Mouse (Mus musculus): ENCODE measurements around the gene E030018B13Rik. TPM values are rescaled to one million over a fixed set of nuclear protein-coding genes. Genes with fewer than 3 reads are reported as not detected.

E030018B13Rik gene
- total and polyA plus RNA-seq, 2 experiments from 2014 or later, result 0.15 TPM; not detected in 1

- DNase-seq (ENCODE audit: low spot score), result no peak
- ATAC-seq (ENCODE audit: insufficient read depth, low read depth), result no peak
- Histone ChIP-seq H3K4me2 (ENCODE audit: low read depth, low read length) (peak overlapping the region; percentile 63), H3K27ac (ENCODE audit: low read depth) (peak overlapping the region; percentile 99), H3K9me3 (replicated peaks; ENCODE audit: control insufficient read depth, low read length) (no peaks in the 10 kb centered on the region), H3K36me3 (replicated peaks; ENCODE audit: control insufficient read depth, insufficient read depth, low read length) (no peaks in the 10 kb centered on the region), H3K4me3 (ENCODE audit: low read depth, low read length) (peak overlapping the region; percentile 27; the same call in 1 of the 2 replicates), H3K9ac (replicated peaks; ENCODE audit: low read depth, low read length) (peak overlapping the region; percentile 66), H3K4me1 (ENCODE audit: control insufficient read depth, insufficient read depth) (peaks cover 49% of the 10 kb centered on the region), H3K27me3 (ENCODE audit: control insufficient read depth, insufficient read depth, low read length) (no peaks in the 10 kb centered on the region)
- WGBS, result 49% methylated on average over 3 of the region's 3 CpGs
- TF ChIP-seq CTCF (IDR thresholded peaks at IDR 0.05; ENCODE audit: low read depth), result no peak
- TF ChIP-seq EP300 (IDR thresholded peaks at IDR 0.05; ENCODE audit: low read depth), result no peak
Observed at GRCm38 (mm10) chr7:63897655-63898054, 19.0 kb upstream of the E030018B13Rik start.

- Histone ChIP-seq H3K27ac (ENCODE audit: low read depth) (peak overlapping the region; percentile 99), H3K9me3 (replicated peaks; ENCODE audit: control insufficient read depth, low read length) (no peaks in the 10 kb centered on the region), H3K36me3 (replicated peaks; ENCODE audit: control insufficient read depth, insufficient read depth, low read length) (no peaks in the 10 kb centered on the region), H3K27me3 (ENCODE audit: control insufficient read depth, insufficient read depth, low read length) (no peaks in the 10 kb centered on the region), H3K4me3 (ENCODE audit: low read depth, low read length) (no peak overlapping the region), H3K9ac (replicated peaks; ENCODE audit: low read depth, low read length) (peak overlapping the region; percentile 23; the same call in 1 of the 2 replicates), H3K4me1 (ENCODE audit: control insufficient read depth, insufficient read depth) (peaks cover 54% of the 10 kb centered on the region), H3K4me2 (ENCODE audit: low read depth, low read length) (no peak overlapping the region)
- DNase-seq (ENCODE audit: low spot score) (no peak), ATAC-seq (ENCODE audit: insufficient read depth, low read depth) (no peak)
- 88% methylated on average over 6 of the region's 6 CpGs for WGBS
- TF ChIP-seq CTCF (IDR thresholded peaks at IDR 0.05; ENCODE audit: low read depth) (no peak), EP300 (IDR thresholded peaks at IDR 0.05; ENCODE audit: low read depth) (no peak)
Observed at GRCm38 (mm10) chr7:63898201-63898600, 18.5 kb upstream of the E030018B13Rik start.

GRCm38 (mm10) chr7:63899925-63900324, 16.7 kb upstream of the E030018B13Rik start:
- Histone ChIP-seq H3K4me1 (ENCODE audit: control insufficient read depth, insufficient read depth) (peaks cover 64% of the 10 kb centered on the region), H3K4me3 (ENCODE audit: low read depth, low read length) (no peak overlapping the region), H3K9ac (replicated peaks; ENCODE audit: low read depth, low read length) (no peak overlapping the region; the same call in 1 of the 2 replicates), H3K36me3 (replicated peaks; ENCODE audit: control insufficient read depth, insufficient read depth, low read length) (no peaks in the 10 kb centered on the region), H3K9me3 (replicated peaks; ENCODE audit: control insufficient read depth, low read length) (no peaks in the 10 kb centered on the region), H3K27me3 (ENCODE audit: control insufficient read depth, insufficient read depth, low read length) (no peaks in the 10 kb centered on the region), H3K27ac (ENCODE audit: low read depth) (no peak overlapping the region), H3K4me2 (ENCODE audit: low read depth, low read length) (no peak overlapping the region)
- WGBS, result 92% methylated on average over 8 of the region's 8 CpGs
- DNase-seq (ENCODE audit: low spot score), result no peak
- TF ChIP-seq EP300 (IDR thresholded peaks at IDR 0.05; ENCODE audit: low read depth) (no peak), CTCF (IDR thresholded peaks at IDR 0.05; ENCODE audit: low read depth) (no peak)
- no peak for ATAC-seq (ENCODE audit: insufficient read depth, low read depth)

- WGBS, result 96% methylated on average over 2 of the region's 2 CpGs
- H3K4me1 ChIP-seq (ENCODE audit: control insufficient read depth, insufficient read depth), result peaks cover 64% of the 10 kb centered on the region
- no peaks in the 10 kb centered on the region for H3K9me3 ChIP-seq (replicated peaks; ENCODE audit: control insufficient read depth, low read length)
- no peak overlapping the region for H3K4me2 ChIP-seq (ENCODE audit: low read depth, low read length)
- TF ChIP-seq CTCF (IDR thresholded peaks at IDR 0.05; ENCODE audit: low read depth), result no peak
- no peak for TF ChIP-seq EP300 (IDR thresholded peaks at IDR 0.05; ENCODE audit: low read depth)
- no peak for DNase-seq (ENCODE audit: low spot score)
- no peaks in the 10 kb centered on the region for H3K27me3 ChIP-seq (ENCODE audit: control insufficient read depth, insufficient read depth, low read length)
- H3K36me3 ChIP-seq (replicated peaks; ENCODE audit: control insufficient read depth, insufficient read depth, low read length), result no peaks in the 10 kb centered on the region
- no peak overlapping the region for H3K4me3 ChIP-seq (ENCODE audit: low read depth, low read length)
- no peak for ATAC-seq (ENCODE audit: insufficient read depth, low read depth)
- no peak overlapping the region; the same call in 1 of the 2 replicates for H3K27ac ChIP-seq (ENCODE audit: low read depth)
- no peak overlapping the region for H3K9ac ChIP-seq (replicated peaks; ENCODE audit: low read depth, low read length)
Observed at GRCm38 (mm10) chr7:63900411-63900810, 16.2 kb upstream of the E030018B13Rik start.

GRCm38 (mm10) chr7:63901346-63901745, 15.3 kb upstream of the E030018B13Rik start:
- Histone ChIP-seq H3K9me3 (replicated peaks; ENCODE audit: control insufficient read depth, low read length) (no peaks in the 10 kb centered on the region), H3K4me3 (ENCODE audit: low read depth, low read length) (no peak overlapping the region), H3K4me2 (ENCODE audit: low read depth, low read length) (no peak overlapping the region), H3K36me3 (replicated peaks; ENCODE audit: control insufficient read depth, insufficient read depth, low read length) (no peaks in the 10 kb centered on the region), H3K27ac (ENCODE audit: low read depth) (peak overlapping the region; percentile 19; the same call in 1 of the 2 replicates), H3K9ac (replicated peaks; ENCODE audit: low read depth, low read length) (no peak overlapping the region; the same call in 1 of the 2 replicates), H3K27me3 (ENCODE audit: control insufficient read depth, insufficient read depth, low read length) (no peaks in the 10 kb centered on the region), H3K4me1 (ENCODE audit: control insufficient read depth, insufficient read depth) (peaks cover 61% of the 10 kb centered on the region)
- 78% methylated on average over 9 of the region's 11 CpGs for WGBS
- DNase-seq (ENCODE audit: low spot score), result no peak
- TF ChIP-seq CTCF (IDR thresholded peaks at IDR 0.05; ENCODE audit: low read depth) (no peak), EP300 (IDR thresholded peaks at IDR 0.05; ENCODE audit: low read depth) (no peak)
- no peak for ATAC-seq (ENCODE audit: insufficient read depth, low read depth)

GRCm38 (mm10) chr7:63901942-63902341, 14.7 kb upstream of the E030018B13Rik start:
- no peak overlapping the region for H3K4me2 ChIP-seq (ENCODE audit: low read depth, low read length)
- 0 out of 2 replicates have a peak overlapping the region, but pooled peaks have one; percentile 9 for H3K9ac ChIP-seq (replicated peaks; ENCODE audit: low read depth, low read length)
- peak overlapping the region; percentile 19; the same call in 1 of the 2 replicates for H3K27ac ChIP-seq (ENCODE audit: low read depth)
- no peaks in the 10 kb centered on the region for H3K27me3 ChIP-seq (ENCODE audit: control insufficient read depth, insufficient read depth, low read length)
- H3K4me3 ChIP-seq (ENCODE audit: low read depth, low read length), result no peak overlapping the region
- no peaks in the 10 kb centered on the region for H3K36me3 ChIP-seq (replicated peaks; ENCODE audit: control insufficient read depth, insufficient read depth, low read length)
- ATAC-seq (ENCODE audit: insufficient read depth, low read depth) (no peak), DNase-seq (ENCODE audit: low spot score) (no peak)
- no peaks in the 10 kb centered on the region for H3K9me3 ChIP-seq (replicated peaks; ENCODE audit: control insufficient read depth, low read length)
- peaks cover 61% of the 10 kb centered on the region for H3K4me1 ChIP-seq (ENCODE audit: control insufficient read depth, insufficient read depth)
- no peak for TF ChIP-seq CTCF (IDR thresholded peaks at IDR 0.05; ENCODE audit: low read depth)
- no peak for TF ChIP-seq EP300 (IDR thresholded peaks at IDR 0.05; ENCODE audit: low read depth)
- 86% methylated on average over 3 of the region's 3 CpGs for WGBS
